Mouse (Mus musculus) lung, embryonic 14.5 days (tissue): Measurements from ENCODE around the gene Bcl7a. TPM values are rescaled to one million over a fixed set of nuclear protein-coding genes. Genes with fewer than 3 reads are reported as not detected.
A peak's percentile ranks its signal among the peaks of the same experiment; 100 is the strongest.

Experiments
- ATAC-seq: fragments of 200-750 bp; cut with Nextera tagmentation; 2 replicates; pipeline ENCODE4 v1.8.0; 2017; ENCODE audit warnings: mild to moderate bottlenecking, moderate TSS enrichment, moderate library complexity; ENCODE audit not compliant: insufficient read depth
- DNase-seq: peaks from one replicate; pipeline ENCODE4 v3.0.0-alpha.2; 2015
- H3K27ac ChIP-seq: fragments of 300-500 bp; sonication (generic); 2 replicates; pipeline ENCODE4 v1.5.1; 2014; ENCODE audit warnings: low read depth, mild to moderate bottlenecking, moderate library complexity
- H3K27me3 ChIP-seq: fragments of 300-500 bp; sonication (generic); 2 replicates; pipeline ENCODE4 v1.6.1; 2014; ENCODE audit warnings: low read length, control low read depth; ENCODE audit not compliant: insufficient read depth
- H3K36me3 ChIP-seq: fragments of 300-500 bp; sonication (generic); 2 replicates; pipeline ENCODE4 v1.6.1; 2014; ENCODE audit warnings: control low read depth; ENCODE audit not compliant: insufficient read depth
- H3K4me1 ChIP-seq: fragments of 300-500 bp; sonication (generic); 2 replicates; pipeline ENCODE4 v1.6.1; 2014; ENCODE audit warnings: antibody characterized with exemption, control low read depth; ENCODE audit not compliant: insufficient read depth
- H3K4me2 ChIP-seq: fragments of 300-500 bp; sonication (generic); 2 replicates; pipeline ENCODE4 v1.6.1; 2014; ENCODE audit warnings: mild to moderate bottlenecking
- H3K4me3 ChIP-seq: fragments of 300-500 bp; sonication (generic); 2 replicates; pipeline ENCODE4 v1.5.1; 2014; ENCODE audit warnings: low read depth, low read length
- H3K9ac ChIP-seq: fragments of 300-500 bp; sonication (generic); 2 replicates; pipeline ENCODE4 v1.6.1; 2014
- H3K9me3 ChIP-seq: fragments of 300-500 bp; sonication (generic); 2 replicates; pipeline ENCODE4 v1.6.1; 2016; ENCODE audit warnings: low read depth, low read length, control low read depth
- CTCF ChIP-seq: IDR thresholded peaks from 2 replicates; pipeline ENCODE4 v1.5.1; 2016; ENCODE audit warnings: antibody characterized with exemption, low read depth
- WGBS: fragments of 180-500 bp; shearing (Covaris S2); extraction: QIAGEN DNeasy Blood & Tissue Kit; methylation state at CpG from one replicate; pipeline ENCODE4 v1.1.7; 2014; 5-methylcytosine and 5-hydroxymethylcytosine counted together
- polyA plus RNA-seq: library from polyadenylated mRNA; unstranded; fragments of >200 nt; fragmentation: Nextera tagmentation; extraction: Ambion mirVana; gene quantifications from 2 replicates; pipeline ENCODE4 v1.2.1, GENCODE M21; 2014

The Bcl7a gene
- polyA plus RNA-seq = 24.9 and 25.0 TPM in 2 replicates

- TF ChIP-seq CTCF = peak; percentile 49
- peak within 1 kb of the TSS; percentile 99 for H3K27ac ChIP-seq
- 0 out of 2 replicates have a peak, but pooled peaks cover 2% of the 10 kb centered on the region for H3K36me3 ChIP-seq
- DNase-seq = peak; percentile 96
- peaks cover 15% of the 10 kb centered on the region for H3K4me1 ChIP-seq
- peak within 1 kb of the TSS; percentile 89 for H3K4me2 ChIP-seq
- H3K4me3 ChIP-seq = peak within 1 kb of the TSS; percentile 93
- WGBS = 1% methylated on average over 65 of the region's 69 CpGs
- peak; percentile 85 for ATAC-seq
- no peaks in the 10 kb centered on the region for H3K27me3 ChIP-seq
- no peaks in the 10 kb centered on the region for H3K9me3 ChIP-seq
- H3K9ac ChIP-seq = peak within 1 kb of the TSS; percentile 96
Observed at GRCm38 (mm10) chr5:123343707-123344627, at the start of gene Bcl7a. Gene Bcl7a (plus strand): TSS chr5:123343834.

DNA sequence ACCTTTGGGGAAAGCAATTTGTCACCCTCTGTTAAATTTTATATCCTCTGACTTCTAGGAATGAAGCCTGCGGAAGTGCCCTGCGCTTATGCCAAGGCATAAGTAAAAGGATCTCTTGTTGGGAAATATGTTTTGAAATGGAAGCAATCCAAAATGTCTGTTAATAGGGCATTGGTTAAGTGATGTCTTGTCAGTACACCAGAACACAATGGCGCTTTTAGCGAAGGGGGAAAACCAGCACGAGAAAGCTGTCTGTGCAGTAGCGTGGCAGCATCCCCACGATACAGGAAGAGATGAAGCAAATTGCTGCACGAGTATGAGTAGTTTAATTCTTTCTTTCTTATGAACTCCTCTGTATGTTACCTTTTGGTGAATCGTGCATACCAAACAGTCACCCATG is 49.0 kb upstream of the Bcl7a start:
- H3K4me1 ChIP-seq = no peaks in the 10 kb centered on the region
- no peak overlapping the region for H3K9ac ChIP-seq
- H3K4me2 ChIP-seq = no peak overlapping the region
- no peak for TF ChIP-seq CTCF
- no peaks in the 10 kb centered on the region for H3K27me3 ChIP-seq
- DNase-seq (no peak), ATAC-seq (no peak)
- H3K9me3 ChIP-seq = no peaks in the 10 kb centered on the region
- H3K36me3 ChIP-seq = no peaks in the 10 kb centered on the region
- H3K27ac ChIP-seq = no peak overlapping the region
- no peak overlapping the region for H3K4me3 ChIP-seq
- WGBS = 79% methylated on average over 9 of the region's 9 CpGs

DNA sequence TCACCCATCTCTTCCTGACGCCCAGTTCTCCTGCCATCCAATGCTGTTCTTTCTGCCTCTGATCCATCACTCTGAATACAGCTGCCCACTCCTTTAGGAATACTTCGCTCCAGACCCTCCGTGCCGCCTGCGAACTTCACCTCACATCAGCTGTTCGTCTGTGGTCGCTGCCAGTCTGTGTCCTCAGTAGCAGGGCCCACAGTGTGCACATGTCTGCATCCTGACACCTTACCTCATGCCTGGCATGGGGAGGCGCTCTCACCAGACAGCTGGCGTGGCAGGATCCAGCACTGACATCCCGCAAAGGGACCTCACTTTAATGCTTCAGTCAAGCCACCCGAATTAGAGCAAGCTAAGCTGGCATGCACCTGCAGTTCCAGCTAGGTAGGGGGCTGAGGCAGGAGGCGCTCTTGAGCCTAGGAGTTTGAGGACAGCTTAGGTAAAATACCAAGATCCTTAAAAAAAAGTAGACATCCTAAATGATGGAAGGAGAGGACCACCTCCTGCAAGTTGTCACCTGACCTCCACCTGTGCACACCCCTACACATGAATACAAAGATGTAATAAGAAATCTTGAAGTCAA is 47.3 kb upstream of the Bcl7a start:
- no peaks in the 10 kb centered on the region for H3K4me1 ChIP-seq
- no peak overlapping the region for H3K27ac ChIP-seq
- H3K9me3 ChIP-seq = no peaks in the 10 kb centered on the region
- TF ChIP-seq CTCF = peak; percentile 49; the same call in 1 of the 2 replicates
- no peak for DNase-seq
- no peak for ATAC-seq
- H3K27me3 ChIP-seq = no peaks in the 10 kb centered on the region
- no peak overlapping the region for H3K4me3 ChIP-seq
- H3K4me2 ChIP-seq = no peak overlapping the region
- no peak overlapping the region for H3K9ac ChIP-seq
- WGBS = 60% methylated on average over 12 of the region's 12 CpGs
- H3K36me3 ChIP-seq = no peaks in the 10 kb centered on the region

GRCm38 (mm10) chr5:123296972-123297754 is 46.5 kb upstream of the Bcl7a start:
- Histone ChIP-seq H3K27ac (no peak overlapping the region), H3K9ac (no peak overlapping the region), H3K4me2 (no peak overlapping the region), H3K4me1 (no peaks in the 10 kb centered on the region), H3K9me3 (no peaks in the 10 kb centered on the region), H3K27me3 (no peaks in the 10 kb centered on the region), H3K36me3 (no peaks in the 10 kb centered on the region), H3K4me3 (no peak overlapping the region)
- WGBS = 53% methylated on average over 23 of the region's 23 CpGs
- no peak for DNase-seq
- TF ChIP-seq CTCF = no peak
- ATAC-seq = no peak

DNA sequence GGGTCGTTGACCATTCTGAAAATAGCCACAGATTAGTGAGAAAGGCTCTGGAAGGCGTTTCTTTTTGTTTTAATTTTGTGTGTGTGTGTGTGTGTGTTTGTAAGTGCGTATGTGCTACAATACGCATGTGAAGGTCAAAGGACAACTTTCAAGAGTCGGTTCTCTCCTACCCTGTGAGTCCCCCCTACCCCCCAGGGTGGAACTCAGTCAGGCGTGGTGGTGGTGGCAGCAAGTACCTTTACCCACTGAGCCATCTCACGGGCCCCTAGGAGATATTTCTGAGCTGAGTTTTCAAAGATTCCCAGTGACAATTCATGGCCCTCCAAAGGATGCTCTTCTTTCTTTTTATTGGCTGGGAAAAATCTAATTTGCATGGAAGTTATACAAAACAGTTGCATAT is 45.8 kb upstream of the Bcl7a start:
- ATAC-seq (no peak), DNase-seq (no peak)

GRCm38 (mm10) chr5:123298526-123298925 is 45.1 kb upstream of the Bcl7a start:
- Histone ChIP-seq H3K27me3 (no peaks in the 10 kb centered on the region), H3K27ac (no peak overlapping the region), H3K4me1 (no peaks in the 10 kb centered on the region), H3K4me3 (no peak overlapping the region), H3K4me2 (no peak overlapping the region), H3K9ac (no peak overlapping the region), H3K36me3 (no peaks in the 10 kb centered on the region), H3K9me3 (no peaks in the 10 kb centered on the region)
- ATAC-seq (no peak), DNase-seq (no peak)
- peak; percentile 54 for TF ChIP-seq CTCF
- WGBS = 89% methylated on average over 6 of the region's 6 CpGs

More for the DNA sequence above, 45.8 kb upstream of the Bcl7a start:
- H3K9ac ChIP-seq = no peak overlapping the region
- H3K36me3 ChIP-seq = no peaks in the 10 kb centered on the region
- H3K27ac ChIP-seq = no peak overlapping the region
- H3K9me3 ChIP-seq = no peaks in the 10 kb centered on the region
- no peaks in the 10 kb centered on the region for H3K27me3 ChIP-seq
- H3K4me1 ChIP-seq = no peaks in the 10 kb centered on the region
- no peak overlapping the region for H3K4me2 ChIP-seq
- WGBS = 73% methylated on average over 7 of the region's 7 CpGs
- H3K4me3 ChIP-seq = no peak overlapping the region
- no peak for TF ChIP-seq CTCF
